Mouse (Mus musculus) adrenal gland, postnatal 25 days (tissue): ENCODE data around the gene Zfp457. TPM values are rescaled to one million over a fixed set of nuclear protein-coding genes. Genes with fewer than 3 reads are reported as not detected.
"Not testable (repeated sequence)": the region's sequence is repeated elsewhere in the genome, so short reads cannot be mapped to it uniquely, and the experiment has no call there.

Experiments
- DNase-seq: peaks from one replicate; pipeline ENCODE4 v3.0.0; 2021; ENCODE audit warnings: mixed read lengths
- long read RNA-seq: library from polyadenylated mRNA; stranded (forward); transcript quantifications from one replicate; pipeline ENCODE4 v2.0.0, GENCODE M21; 2021
- total RNA-seq: library from RNA; stranded (reverse); gene quantifications from 2 replicates; pipeline ENCODE4 v1.2.3, GENCODE M21; 2021

The Zfp457 gene
- total RNA-seq = 3.7 and 5.8 TPM in 2 replicates
- long read RNA-seq, partial matches to known transcripts = 0 of 2 reads
- long read RNA-seq, other reads (novel, unspliced or antisense) = 1 of 2 reads

- DNase-seq = peak; percentile 73
Measured at GRCm38 (mm10) chr13:67305822-67306672, at the start of gene Zfp457. Gene Zfp457 (minus strand): TSS chr13:67306485.

GRCm38 (mm10) chr13:67351854-67352253 is 45.6 kb upstream of the Zfp457 start:
- no peak for DNase-seq

DNA sequence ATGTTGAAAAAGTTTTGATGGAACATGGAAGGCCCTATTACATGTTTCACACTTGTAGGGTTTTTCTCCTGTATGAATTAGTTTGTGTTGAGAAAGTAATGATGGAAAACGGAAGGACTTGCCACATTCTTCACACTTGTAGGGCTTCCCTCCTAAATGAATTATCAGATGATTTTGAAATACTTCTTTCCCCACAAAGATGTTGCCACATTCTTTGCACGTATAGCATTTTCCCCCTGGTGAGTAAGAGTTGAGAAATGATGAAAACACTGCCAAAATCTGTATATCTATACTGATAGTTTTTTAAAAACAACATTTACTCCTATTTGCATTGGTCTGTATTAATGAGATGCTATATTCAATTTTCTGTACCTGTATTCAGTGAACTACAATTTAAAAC is 37.1 kb upstream of the Zfp457 start:
- DNase-seq = no peak

GRCm38 (mm10) chr13:67332877-67333276 is 26.6 kb upstream of the Zfp457 start:
- no peak for DNase-seq

- DNase-seq = peak; percentile 66
Measured at GRCm38 (mm10) chr13:67332019-67332724, 25.9 kb upstream of the Zfp457 start, which contains the start of gene Zfp595. Gene Zfp595 (minus strand): TSS chr13:67332570.

DNA sequence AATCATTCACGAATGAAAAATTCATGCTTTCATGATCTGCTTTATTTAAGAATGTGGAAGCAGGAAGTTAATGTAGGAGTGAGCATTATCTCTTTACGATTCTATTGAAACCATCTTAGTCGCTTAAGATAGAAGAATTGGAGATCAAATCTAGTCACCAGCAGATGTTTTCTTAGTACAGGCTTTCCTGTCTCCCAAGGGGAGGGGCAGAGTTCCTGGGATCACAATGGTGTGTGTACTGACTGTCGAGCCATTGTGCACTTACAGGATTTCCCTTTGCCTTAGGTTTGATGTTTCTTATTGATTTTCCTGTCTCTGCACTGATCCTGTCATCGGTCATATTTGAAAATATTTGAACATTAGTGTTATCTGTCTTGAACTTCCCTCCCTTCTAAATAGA is 433 bp upstream of the Zfp457 start:
- DNase-seq = no peak

- no peak for DNase-seq
Measured at GRCm38 (mm10) chr13:67278314-67278713, 28.0 kb downstream of the Zfp457 start, which contains the start of gene Zfp458. Gene Zfp458 (minus strand): TSS chr13:67278466.

GRCm38 (mm10) chr13:67269383-67270065 is 36.8 kb downstream of the Zfp457 start:
- DNase-seq = not testable (repeated sequence)

GRCm38 (mm10) chr13:67268568-67269369 is 37.5 kb downstream of the Zfp457 start:
- DNase-seq = peak; percentile 28

Other genes with a start within 250 kb of the Zfp457 start
- gene Zfp712, start 245.3 kb downstream of the Zfp457 start, total RNA-seq = 2.5 and 2.7 TPM in 2 replicates
- gene Zfp708, start 208.5 kb downstream of the Zfp457 start, total RNA-seq = 0.46 and 2.2 TPM in 2 replicates
- 7.8 and 9.5 TPM in 2 replicates for gene Gm28557, start 197.9 kb downstream of the Zfp457 start, total RNA-seq
- 1.3 and 1.7 TPM in 2 replicates for gene Rslcan18, start 190.2 kb downstream of the Zfp457 start, total RNA-seq
- gene Zfp759, start 184.8 kb downstream of the Zfp457 start, total RNA-seq = 5.7 TPM in 2 replicates
- 7.9 and 8.5 TPM in 2 replicates for gene Rsl1, start 133.3 kb downstream of the Zfp457 start, total RNA-seq
- gene Zfp455, start 112.0 kb downstream of the Zfp457 start, total RNA-seq = 2.5 and 2.8 TPM in 2 replicates
- 4.0 and 5.8 TPM in 2 replicates for gene Zfp458, start 28.0 kb downstream of the Zfp457 start, total RNA-seq
- gene Zfp595, start 26.1 kb upstream of the Zfp457 start, total RNA-seq = 6.2 and 7.4 TPM in 2 replicates
- 1.2 TPM in 1 of 2 replicates, not detected in the other for gene Gm28044, start 54.1 kb upstream of the Zfp457 start, total RNA-seq
- 4.1 and 4.9 TPM in 2 replicates for gene Zfp953, start 54.1 kb upstream of the Zfp457 start, total RNA-seq
- gene Gm28041, start 69.2 kb upstream of the Zfp457 start, total RNA-seq = 2.2 TPM in 1 of 2 replicates, not detected in the other
- gene Zfp456, start 69.3 kb upstream of the Zfp457 start, total RNA-seq = 1.3 and 2.5 TPM in 2 replicates
- 4.4 and 6.1 TPM in 2 replicates for gene Zfp429, start 93.3 kb upstream of the Zfp457 start, total RNA-seq
- 0.62 and 1.8 TPM in 2 replicates for gene Zfp459, start 114.9 kb upstream of the Zfp457 start, total RNA-seq
- 19.0 and 23.5 TPM in 2 replicates for gene Zfp874a, start 145.1 kb upstream of the Zfp457 start, total RNA-seq
- gene Zfp874b, start 177.8 kb upstream of the Zfp457 start, total RNA-seq = 15.9 and 18.7 TPM in 2 replicates
- 7.6 and 8.1 TPM in 2 replicates for gene Zfp58, start 194.1 kb upstream of the Zfp457 start, total RNA-seq
- not detected in 2 replicates for gene Gm26965, start 219.7 kb upstream of the Zfp457 start, total RNA-seq
- 18.0 and 19.8 TPM in 2 replicates for gene Zfp87, start 219.7 kb upstream of the Zfp457 start, total RNA-seq
- 8.6 and 8.9 TPM in 2 replicates for gene Zfp748, start 247.3 kb upstream of the Zfp457 start, total RNA-seq